Mouse (Mus musculus): ENCODE measurements at regions not wholly inside any gene's neighbourhood (a gene's known extent, or its start where the extent isn't known, plus 50 kb on each side); places are given as distances from the start of the nearest gene placed in this dataset.

DNA sequence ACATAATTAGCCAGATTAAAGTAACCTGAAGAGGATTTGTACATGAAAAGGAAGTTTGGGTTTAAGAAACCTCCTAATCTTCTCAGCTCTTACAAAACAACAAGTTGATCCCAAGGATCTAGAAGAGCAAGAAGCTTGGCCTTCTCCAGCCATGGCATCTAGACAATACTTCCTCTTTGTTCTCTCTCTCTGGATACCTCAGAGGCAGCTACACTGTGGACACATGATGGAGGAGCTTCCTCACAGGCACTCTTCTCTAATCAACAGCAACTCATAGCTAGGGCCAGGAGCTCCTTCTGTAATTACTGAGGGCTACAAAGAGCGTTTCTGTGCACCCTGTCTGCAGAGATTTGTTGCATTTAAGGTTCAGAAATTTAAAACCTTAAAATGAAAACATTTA lies 79.9 kb downstream of the Ccdc71l start:
- TF ChIP-seq CTCF (IDR thresholded peaks at IDR 0.05; ENCODE audit: borderline replicate concordance, insufficient read depth, low read length) = no peak
- TF ChIP-seq POLR2A (IDR thresholded peaks at IDR 0.05; ENCODE audit: low read depth, low read length) = no peak
